ENCODE assay signal across 10 mouse cellular contexts in the genomic region with DNA sequence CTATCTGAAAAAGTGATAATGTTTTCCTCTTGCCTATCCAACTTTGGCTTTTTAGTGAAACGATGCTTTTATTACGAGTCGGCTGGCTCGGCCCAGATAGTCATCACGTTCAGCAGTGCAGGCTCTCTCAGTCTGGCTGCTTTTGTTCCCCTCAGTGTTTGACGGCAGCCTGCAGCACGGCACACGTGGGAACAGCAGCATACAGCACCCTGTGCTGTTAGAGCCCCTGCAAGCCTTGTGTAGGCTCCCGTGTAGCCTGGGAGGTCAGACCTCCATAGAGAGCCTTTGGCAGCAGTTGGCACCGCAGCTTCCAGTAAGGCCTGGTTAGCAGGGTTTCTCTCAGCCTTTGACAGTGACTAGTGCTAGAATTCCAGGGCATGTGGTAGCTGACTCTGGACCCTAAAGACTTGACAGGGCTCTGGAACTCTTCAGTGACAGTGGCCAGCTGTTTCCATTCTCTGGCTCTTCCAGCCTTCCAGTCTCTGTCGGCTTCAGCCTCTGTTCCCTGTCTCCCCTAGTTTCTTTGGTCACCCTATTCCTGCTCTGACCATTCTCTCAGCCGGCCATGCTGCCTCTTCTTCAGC. TPM values are rescaled to one million over a fixed set of nuclear protein-coding genes. Genes with fewer than 3 reads are reported as not detected.
DNase-seq lines count a peak whose midpoint lies in the region; ATAC-seq lines count a peak whose summit lies in the region.
"Had no signal": no experiment of that assay in that cellular context is flagged by ENCODE, and none has a peak within 500 bp of the region (broad histone marks: within the 10 kb centered on the region; RNA-seq: fewer than 3 reads in every experiment).

No protein-coding gene starts in this region.

- H3K9ac ChIP-seq in lung, embryonic 16.5 days (ENCODE audit: low read length): no peak overlapping the region
- H3K9ac ChIP-seq in hindbrain, embryonic 14.5 days: no peak overlapping the region
- H3K9ac ChIP-seq: limb, embryonic 12.5 days had no signal

- H3K4me2 ChIP-seq in lung, embryonic 16.5 days (ENCODE audit: low read depth, low read length): no peak overlapping the region
- H3K4me2 ChIP-seq in hindbrain, embryonic 14.5 days (replicated peaks): no peak overlapping the region
- H3K4me2 ChIP-seq: limb, embryonic 12.5 days had no signal

- 48% methylated on average over 12 of the region's 12 CpGs for whole genome bisulfite sequencing in heart, embryonic 10.5 days
- 44% methylated on average over 12 of the region's 12 CpGs for WGBS in lung, embryonic 16.5 days
- 79% methylated on average over 12 of the region's 12 CpGs for WGBS in hindbrain, embryonic 14.5 days

- H3K4me1 ChIP-seq in heart, embryonic 10.5 days: peaks cover 39% of the 10 kb centered on the region
- H3K4me1 ChIP-seq in lung, embryonic 16.5 days (replicated peaks; ENCODE audit: control insufficient read depth, insufficient read depth, low read length): peaks cover 3% of the 10 kb centered on the region; the same call in 1 of the 2 replicates
- 0 out of 2 replicates have a peak, but pooled peaks cover 3% of the 10 kb centered on the region for H3K4me1 ChIP-seq in hindbrain, embryonic 14.5 days (replicated peaks; ENCODE audit: control insufficient read depth, insufficient read depth, low read length)

- peak overlapping the region; percentile 25; the same call in 1 of the 2 replicates for H3K27ac ChIP-seq in heart, embryonic 10.5 days
- H3K27ac ChIP-seq in lung, embryonic 16.5 days (ENCODE audit: low read length): peak overlapping the region; percentile 83
- H3K27ac ChIP-seq in hindbrain, embryonic 14.5 days: no peak overlapping the region
- H3K27ac ChIP-seq: limb, embryonic 12.5 days had no signal

- peak; percentile 88 for ATAC-seq in lung, embryonic 16.5 days (ENCODE audit: low read depth)
- ATAC-seq in hindbrain, embryonic 14.5 days (ENCODE audit: low FRiP score): no peak

- H3K36me3 ChIP-seq in heart, embryonic 10.5 days: no peaks in the 10 kb centered on the region
- H3K36me3 ChIP-seq in lung, embryonic 16.5 days (ENCODE audit: control insufficient read depth, insufficient read depth, low read length): no peaks in the 10 kb centered on the region
- H3K36me3 ChIP-seq in hindbrain, embryonic 14.5 days (replicated peaks; ENCODE audit: control insufficient read depth, insufficient read depth): no peaks in the 10 kb centered on the region
- H3K36me3 ChIP-seq: limb, embryonic 12.5 days had no signal

- H3K27me3 ChIP-seq in heart, embryonic 10.5 days (ENCODE audit: insufficient read depth, poor library complexity, severe bottlenecking): no peaks in the 10 kb centered on the region
- H3K27me3 ChIP-seq in lung, embryonic 16.5 days (ENCODE audit: control insufficient read depth, insufficient read depth, low read depth, low read length): no peaks in the 10 kb centered on the region
- H3K27me3 ChIP-seq in hindbrain, embryonic 14.5 days (ENCODE audit: control insufficient read depth, insufficient read depth, low read length): no peaks in the 10 kb centered on the region

- no peaks in the 10 kb centered on the region for H3K9me3 ChIP-seq in heart, embryonic 10.5 days
- no peaks in the 10 kb centered on the region for H3K9me3 ChIP-seq in lung, embryonic 16.5 days (ENCODE audit: control insufficient read depth, low read length)
- no peaks in the 10 kb centered on the region for H3K9me3 ChIP-seq in hindbrain, embryonic 14.5 days (ENCODE audit: control insufficient read depth, low read length)
- H3K9me3 ChIP-seq: limb, embryonic 12.5 days had no signal

- H3K4me3 ChIP-seq in heart, embryonic 10.5 days: no peak overlapping the region
- H3K4me3 ChIP-seq in lung, embryonic 16.5 days (ENCODE audit: low read length): no peak overlapping the region
- H3K4me3 ChIP-seq in hindbrain, embryonic 14.5 days (replicated peaks; ENCODE audit: low read length): no peak overlapping the region
- H3K4me3 ChIP-seq: erythroblast, embryonic 14.5 days; limb, embryonic 12.5 days had no signal

- DNase-seq in heart, adult 18-20 months: peak; percentile 42 to 62
- DNase-seq in heart, embryonic 10.5 days (ENCODE audit: low spot score): no peak
- DNase-seq in kidney, adult 18-20 months: peak; percentile 17
- DNase-seq in testis, postnatal 14 days (ENCODE audit: low spot score): no peak
- no peak for DNase-seq in hindbrain, embryonic 14.5 days (ENCODE audit: low spot score)
- no peak for DNase-seq in left cerebral cortex, adult 9 months (ENCODE audit: low spot score in 2 of 2)
- DNase-seq: gastrocnemius, postnatal 25 days had no signal

RNA-seq across cellular contexts. Expression of a gene that starts 15.1 kb away (rescaled TPM):
- under 1 TPM in 1 of 2 experiments, not detected in 1; 0.05 TPM for total RNA-seq in heart, adult 18-20 months (2021)
- polyA plus RNA-seq in heart, embryonic 10.5 days (2016; fragmentation: Nextera tagmentation; extraction: Ambion mirVana): 0.52 and 0.88 TPM in 2 replicates
- 2.8 and 3.3 TPM in 2 replicates for polyA plus RNA-seq in lung, embryonic 16.5 days (2015; fragmentation: Nextera tagmentation; extraction: Ambion mirVana)
- 1.3 and 1.9 TPM in 2 replicates for polyA plus RNA-seq in hindbrain, embryonic 14.5 days (2014; fragmentation: Nextera tagmentation; extraction: Ambion mirVana)
- polyA plus RNA-seq: erythroblast, embryonic 14.5 days had no signal

Comparison
In these comparisons a context has a peak if more than half of its experiments do, and no peak if none do; other contexts are left out.
1. DNase-seq: peak in heart, adult 18-20 months (2 of 2) and kidney, adult 18-20 months (single experiment); none in heart, embryonic 10.5 days (single experiment), testis, postnatal 14 days (single experiment), hindbrain, embryonic 14.5 days (single experiment) and left cerebral cortex, adult 9 months (0 of 2).